Mouse (Mus musculus): ENCODE data around the gene Scyl1.

GRCm38 (mm10) chr19:5750951-5751350, 20.3 kb downstream of the Scyl1 start:
- TF ChIP-seq CTCF (IDR thresholded peaks at IDR 0.05; ENCODE audit: control insufficient read depth, insufficient read depth, low read length) (no peak), POLR2A (IDR thresholded peaks at IDR 0.05; ENCODE audit: borderline replicate concordance, control insufficient read depth, low read depth, low read length) (no peak)
